Mouse (Mus musculus) lung, adult 2 months (tissue): ENCODE measurements around the gene Nhlrc2. TPM values are rescaled to one million over a fixed set of nuclear protein-coding genes. Genes with fewer than 3 reads are reported as not detected.
"Not testable (repeated sequence)": the region's sequence is repeated elsewhere in the genome, so short reads cannot be mapped to it uniquely, and the experiment has no call there.

Experiments
- DNase-seq: peaks from one replicate; pipeline ENCODE4 v3.0.0; 2022
- H3K4me1 ChIP-seq: fragments of 200-500 bp; 2 replicates; pipeline ENCODE4 v1.6.1; 2011; ENCODE audit warnings: low read length; ENCODE audit not compliant: control insufficient read depth, insufficient read depth
- H3K4me3 ChIP-seq: fragments of 200-500 bp; replicated peaks from 2 replicates; pipeline ENCODE3; 2011; ENCODE audit warnings: low read depth, mild to moderate bottlenecking, control low read depth, low read length; ENCODE audit errors: extremely low read depth
- CTCF ChIP-seq: fragments of 200-500 bp; IDR thresholded peaks from 2 replicates; pipeline ENCODE4 v1.5.1; 2011; ENCODE audit warnings: mild to moderate bottlenecking, low read length, control low read depth; ENCODE audit not compliant: insufficient read depth
- POLR2A ChIP-seq: fragments of 200-500 bp; IDR thresholded peaks from 2 replicates; pipeline ENCODE4 v1.6.1; 2011; ENCODE audit warnings: low read depth, mild to moderate bottlenecking, control low read depth, low read length, borderline replicate concordance; ENCODE audit errors: extremely low read depth
- WGBS: fragments of 180-500 bp; shearing (Covaris S2); methylation state at CpG from one replicate; pipeline ENCODE4 v1.1.7; 2018; 5-methylcytosine and 5-hydroxymethylcytosine counted together
- polyA plus RNA-seq: library from polyadenylated mRNA; depleted of rRNA; stranded (reverse); fragments of >200 nt; gene quantifications from 2 replicates; pipeline ENCODE4 v1.2.3, GENCODE M21; 2012; rRNA removed

Gene Nhlrc2
- polyA plus RNA-seq, result 17.3 and 28.9 TPM in 2 replicates

GRCm38 (mm10) chr19:56548230-56549032 lies at the start of gene Nhlrc2:
TSS of gene Nhlrc2 (plus strand) at chr19:56548261.
- under 1% methylated on average over 69 of the region's 69 CpGs for WGBS
- no peak for TF ChIP-seq CTCF
- TF ChIP-seq POLR2A, result peak; percentile 47
- Histone ChIP-seq H3K4me1 (peaks cover 10% of the 10 kb centered on the region), H3K4me3 (peak within 1 kb of the TSS; percentile 98)
- DNase-seq, result peak; percentile 90

- not testable (repeated sequence) for DNase-seq, H3K4me3 ChIP-seq, H3K4me1 ChIP-seq
- WGBS, result no CpG with 5 or more reads among the region's 5 CpGs
Observed at GRCm38 (mm10) chr19:56503069-56503468, 45.0 kb upstream of the Nhlrc2 start.

- DNase-seq, H3K4me1 ChIP-seq, H3K4me3 ChIP-seq: not testable (repeated sequence)
- WGBS, result no CpG with 5 or more reads among the region's 5 CpGs
Observed at GRCm38 (mm10) chr19:56503525-56503924, 44.5 kb upstream of the Nhlrc2 start.

GRCm38 (mm10) chr19:56511207-56511606 lies 36.9 kb upstream of the Nhlrc2 start:
- not testable (repeated sequence) for H3K4me1 ChIP-seq

GRCm38 (mm10) chr19:56513527-56513926 lies 34.5 kb upstream of the Nhlrc2 start:
- not testable (repeated sequence) for DNase-seq, H3K4me1 ChIP-seq, H3K4me3 ChIP-seq
- WGBS, result no CpG with 5 or more reads among the region's 2 CpGs

More at GRCm38 (mm10) chr19:56511207-56511606, 36.9 kb upstream of the Nhlrc2 start:
- H3K4me3 ChIP-seq, DNase-seq: not testable (repeated sequence)
- WGBS, result no CpG with 5 or more reads among the region's 4 CpGs

GRCm38 (mm10) chr19:56519408-56519807 lies 28.7 kb upstream of the Nhlrc2 start:
- not testable (repeated sequence) for DNase-seq, H3K4me3 ChIP-seq, H3K4me1 ChIP-seq
- no CpG with 5 or more reads among the region's 7 CpGs for WGBS

- H3K4me1 ChIP-seq, H3K4me3 ChIP-seq, DNase-seq: not testable (repeated sequence)
- no CpG with 5 or more reads among the region's 11 CpGs for WGBS
Observed at GRCm38 (mm10) chr19:56530529-56530928, 17.5 kb upstream of the Nhlrc2 start.

GRCm38 (mm10) chr19:56531251-56531650 lies 16.8 kb upstream of the Nhlrc2 start:
- no peak for DNase-seq
- Histone ChIP-seq H3K4me1 (no peaks in the 10 kb centered on the region; the same call in none of the 2 replicates), H3K4me3 (no peak overlapping the region)
- TF ChIP-seq POLR2A (no peak), CTCF (no peak)
- 82% methylated on average over 12 of the region's 12 CpGs for WGBS

- Histone ChIP-seq H3K4me1 (no peaks in the 10 kb centered on the region; the same call in none of the 2 replicates), H3K4me3 (no peak overlapping the region)
- WGBS, result 64% methylated on average over 14 of the region's 14 CpGs
- no peak for TF ChIP-seq POLR2A
- TF ChIP-seq CTCF, result no peak
- no peak for DNase-seq
Observed at GRCm38 (mm10) chr19:56533291-56534071, 14.6 kb upstream of the Nhlrc2 start.

GRCm38 (mm10) chr19:56534337-56534736 lies 13.7 kb upstream of the Nhlrc2 start:
- no peak for TF ChIP-seq CTCF
- no peak for TF ChIP-seq POLR2A
- 79% methylated on average over 3 of the region's 3 CpGs for whole genome bisulfite sequencing
- H3K4me1 ChIP-seq, result no peaks in the 10 kb centered on the region; the same call in none of the 2 replicates
- H3K4me3 ChIP-seq, result no peak overlapping the region
- DNase-seq, result no peak
